Mouse (Mus musculus): ENCODE data around the gene Nupl1.

- TF ChIP-seq CTCF (IDR thresholded peaks at IDR 0.05; ENCODE audit: low read depth), result 0 out of 2 replicates have a peak, but pooled peaks have one; percentile 26
- TF ChIP-seq EP300 (IDR thresholded peaks at IDR 0.05; ENCODE audit: low read depth), result peak; percentile 65; the same call in 1 of the 2 replicates
Measured at GRCm38 (mm10) chr14:60251281-60252003, at the start of gene Nupl1, which contains the start of gene Gm49336.

All from liver, embryonic 14.5 days (tissue).